Comparison of ENCODE assay signal across 7 mouse cellular contexts in the genomic region with DNA sequence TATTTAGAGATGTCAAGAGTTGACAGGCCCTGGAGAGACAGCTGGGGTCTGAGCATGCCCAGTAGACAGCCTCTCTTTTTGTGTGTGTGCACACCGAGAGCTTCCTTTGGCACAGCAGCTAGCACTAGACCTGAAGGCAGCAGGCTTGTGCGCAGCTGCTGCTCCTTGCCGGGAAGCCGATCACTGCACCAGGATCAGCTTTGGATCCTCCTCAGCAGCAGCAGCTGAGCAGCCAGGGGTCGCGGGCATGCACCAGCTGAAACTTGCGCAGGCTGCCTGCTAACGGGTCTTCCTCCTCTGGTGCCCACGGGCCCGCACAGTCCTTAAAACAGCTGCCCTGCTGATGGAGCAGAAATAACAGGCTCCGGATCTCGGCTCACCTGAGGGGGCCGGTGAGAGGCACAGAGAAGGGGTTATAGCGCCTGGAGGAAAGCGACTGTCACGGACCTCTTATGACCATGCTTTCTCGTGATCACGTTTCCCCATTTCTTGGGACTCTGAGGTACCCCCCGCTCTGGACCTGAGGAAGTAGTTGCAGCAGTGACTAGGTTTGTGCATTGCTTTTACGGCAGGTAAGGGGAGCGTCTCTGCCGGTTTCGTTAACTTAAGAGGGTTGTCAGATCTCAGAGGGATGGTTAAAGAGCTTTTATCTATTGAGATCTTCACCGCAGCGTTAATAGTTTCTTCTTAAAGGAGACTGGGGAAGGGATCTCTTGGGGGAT. TPM values are rescaled to one million over a fixed set of nuclear protein-coding genes. Genes with fewer than 3 reads are reported as not detected.
A peak's percentile ranks its signal among the peaks of the same experiment; 100 is the strongest.
DNase-seq lines count a peak whose midpoint lies in the region; ATAC-seq lines count a peak whose summit lies in the region.

No protein-coding gene starts in this region.

- 3% methylated on average over 25 of the region's 25 CpGs for WGBS in embryonic facial prominence, embryonic 14.5 days
- WGBS in hindbrain, embryonic 16.5 days = 4% methylated on average over 25 of the region's 25 CpGs
- WGBS in limb, embryonic 13.5 days = 4% methylated on average over 25 of the region's 25 CpGs
- WGBS in neural tube, embryonic 13.5 days = 3% methylated on average over 25 of the region's 25 CpGs

- H3K9ac ChIP-seq in embryonic facial prominence, embryonic 14.5 days (ENCODE audit: low read depth, low read length) = peak overlapping the region; percentile 51
- H3K9ac ChIP-seq in hindbrain, embryonic 16.5 days (ENCODE audit: low read depth, low read length) = peak overlapping the region; percentile 59
- peak overlapping the region; percentile 67 for H3K9ac ChIP-seq in limb, embryonic 13.5 days
- H3K9ac ChIP-seq in neural tube, embryonic 13.5 days = peak overlapping the region; percentile 77

- H3K4me1 ChIP-seq in embryonic facial prominence, embryonic 14.5 days (ENCODE audit: control insufficient read depth, insufficient read depth, low read length) = no peaks in the 10 kb centered on the region; the same call in none of the 2 replicates
- peaks cover 3% of the 10 kb centered on the region; the same call in 1 of the 2 replicates for H3K4me1 ChIP-seq in hindbrain, embryonic 16.5 days (ENCODE audit: control insufficient read depth, insufficient read depth, low read depth, low read length)
- peaks cover 15% of the 10 kb centered on the region for H3K4me1 ChIP-seq in limb, embryonic 13.5 days
- peaks cover 6% of the 10 kb centered on the region; the same call in 1 of the 2 replicates for H3K4me1 ChIP-seq in neural tube, embryonic 13.5 days (replicated peaks)

- peak overlapping the region; percentile 66 for H3K4me2 ChIP-seq in embryonic facial prominence, embryonic 14.5 days (ENCODE audit: low read depth, low read length)
- H3K4me2 ChIP-seq in hindbrain, embryonic 16.5 days (ENCODE audit: low read length) = peak overlapping the region; percentile 58
- peak overlapping the region; percentile 88 for H3K4me2 ChIP-seq in limb, embryonic 13.5 days (replicated peaks)
- H3K4me2 ChIP-seq in neural tube, embryonic 13.5 days = peak overlapping the region; percentile 86

- no peaks in the 10 kb centered on the region for H3K9me3 ChIP-seq in embryonic facial prominence, embryonic 14.5 days (ENCODE audit: control insufficient read depth, low read length)
- H3K9me3 ChIP-seq in hindbrain, embryonic 16.5 days (ENCODE audit: control insufficient read depth, low read length) = no peaks in the 10 kb centered on the region
- no peaks in the 10 kb centered on the region for H3K9me3 ChIP-seq in limb, embryonic 13.5 days
- H3K9me3 ChIP-seq in neural tube, embryonic 13.5 days = no peaks in the 10 kb centered on the region

- peak; percentile 2 for DNase-seq in lung, postnatal 10 days
- DNase-seq in lung, postnatal 14 days = no peak
- DNase-seq in embryonic facial prominence, embryonic 14.5 days (ENCODE audit: low spot score) = peak; percentile 81
- no peak for DNase-seq in spleen, postnatal 14 days (ENCODE audit: low spot score in 2 of 2)

- peak; percentile 93 for ATAC-seq in embryonic facial prominence, embryonic 14.5 days (ENCODE audit: low read depth)
- peak; percentile 98 for ATAC-seq in hindbrain, embryonic 16.5 days
- peak; percentile 88 for ATAC-seq in limb, embryonic 13.5 days (ENCODE audit: low FRiP score, low read depth)
- peak; percentile 99 for ATAC-seq in neural tube, embryonic 13.5 days (ENCODE audit: low read depth)

- peak overlapping the region; percentile 37 for H3K4me3 ChIP-seq in embryonic facial prominence, embryonic 14.5 days (ENCODE audit: low read depth, low read length)
- H3K4me3 ChIP-seq in hindbrain, embryonic 16.5 days (ENCODE audit: low read length) = peak overlapping the region; percentile 51
- H3K4me3 ChIP-seq in limb, embryonic 13.5 days = peak overlapping the region; percentile 50
- peak overlapping the region; percentile 54 for H3K4me3 ChIP-seq in neural tube, embryonic 13.5 days

- H3K36me3 ChIP-seq in embryonic facial prominence, embryonic 14.5 days (ENCODE audit: control insufficient read depth, insufficient read depth, low read length) = no peaks in the 10 kb centered on the region
- no peaks in the 10 kb centered on the region for H3K36me3 ChIP-seq in hindbrain, embryonic 16.5 days (ENCODE audit: control insufficient read depth, insufficient read depth, low read length)
- no peaks in the 10 kb centered on the region for H3K36me3 ChIP-seq in limb, embryonic 13.5 days
- H3K36me3 ChIP-seq in neural tube, embryonic 13.5 days = no peaks in the 10 kb centered on the region

- no peak overlapping the region for H3K27ac ChIP-seq in embryonic facial prominence, embryonic 14.5 days (replicated peaks; ENCODE audit: low read depth, low read length)
- peak overlapping the region; percentile 60 for H3K27ac ChIP-seq in hindbrain, embryonic 16.5 days (ENCODE audit: low read depth, low read length)
- H3K27ac ChIP-seq in limb, embryonic 13.5 days = no peak overlapping the region
- H3K27ac ChIP-seq in neural tube, embryonic 13.5 days (replicated peaks) = peak overlapping the region; percentile 81

- H3K27me3 ChIP-seq in embryonic facial prominence, embryonic 14.5 days (replicated peaks; ENCODE audit: control insufficient read depth, insufficient read depth, low read length) = peaks cover 5% of the 10 kb centered on the region; the same call in 1 of the 2 replicates
- no peaks in the 10 kb centered on the region for H3K27me3 ChIP-seq in hindbrain, embryonic 16.5 days (replicated peaks; ENCODE audit: control insufficient read depth, insufficient read depth, low read length)
- H3K27me3 ChIP-seq in limb, embryonic 13.5 days = peaks cover 7% of the 10 kb centered on the region; the same call in 1 of the 2 replicates
- no peaks in the 10 kb centered on the region for H3K27me3 ChIP-seq in neural tube, embryonic 13.5 days

RNA-seq across cellular contexts. Expression of gene Arhgap18, which starts 57.8 kb away (rescaled TPM):
- 28.8 TPM in 2 replicates for polyA plus RNA-seq in embryonic facial prominence, embryonic 14.5 days (2014; fragmentation: Nextera tagmentation; extraction: Ambion mirVana)
- polyA plus RNA-seq in hindbrain, embryonic 16.5 days (2015; fragmentation: Nextera tagmentation; extraction: Ambion mirVana) = 12.6 and 12.8 TPM in 2 replicates
- polyA plus RNA-seq in limb, embryonic 13.5 days (2015; fragmentation: Nextera tagmentation; extraction: Ambion mirVana) = 21.7 and 23.7 TPM in 2 replicates
- polyA plus RNA-seq in neural tube, embryonic 13.5 days (2015; fragmentation: Nextera tagmentation; extraction: Ambion mirVana) = 11.9 and 13.9 TPM in 2 replicates

Comparison
In these comparisons a context has a peak if more than half of its experiments do, and no peak if none do; other contexts are left out.
1. DNase-seq: peak in lung, postnatal 10 days (single experiment) and embryonic facial prominence, embryonic 14.5 days (single experiment); none in lung, postnatal 14 days (single experiment) and spleen, postnatal 14 days (0 of 2).
2. H3K27ac ChIP-seq: peak in hindbrain, embryonic 16.5 days (single experiment) and neural tube, embryonic 13.5 days (single experiment); none in embryonic facial prominence, embryonic 14.5 days (single experiment) and limb, embryonic 13.5 days (single experiment).
3. Peak in every context shown above with its lines, with median percentiles within 50 percentile points of each other: ATAC-seq, H3K4me2 ChIP-seq, H3K4me3 ChIP-seq and H3K9ac ChIP-seq.